Mouse (Mus musculus) CH12.LX (cell line): ENCODE results near the gene Trim33.

Experiments
- CHD2 ChIP-seq: IDR thresholded peaks from 2 replicates; pipeline ENCODE4 v1.6.1; 2011; ENCODE audit warnings: low read length, improper control_type of control experiment
- CTCF ChIP-seq, 2 experiments: IDR thresholded peaks in 1 of 2; conservative IDR thresholded peaks in 1 of 2; 2 replicates each; pipeline ENCODE4 v1.5.1; 2011 to 2012; ENCODE audit warnings: low read depth in 2 of 2, low read length in 2 of 2, improper control_type of control experiment in 1 of 2, inconsistent platforms in 1 of 2, mild to moderate bottlenecking in 1 of 2, moderate library complexity in 1 of 2
- EP300 ChIP-seq: IDR thresholded peaks from 2 replicates; pipeline ENCODE4 v1.6.1; 2011; ENCODE audit warnings: low read length, improper control_type of control experiment
- GABPA ChIP-seq: IDR thresholded peaks from 2 replicates; pipeline ENCODE4 v1.6.1; 2012; ENCODE audit warnings: low read depth, low read length, improper control_type of control experiment, inconsistent platforms; ENCODE audit not compliant: insufficient replicate concordance
- KAT2A ChIP-seq: IDR thresholded peaks from 2 replicates; pipeline ENCODE4 v1.6.1; 2012; ENCODE audit warnings: low read length, improper control_type of control experiment, inconsistent platforms; ENCODE audit not compliant: insufficient replicate concordance
- MXI1 ChIP-seq: IDR thresholded peaks from 2 replicates; pipeline ENCODE4 v1.6.1; 2011; ENCODE audit warnings: mild to moderate bottlenecking, low read depth, low read length, improper control_type of control experiment
- POLR2A ChIP-seq: IDR thresholded peaks from 2 replicates; pipeline ENCODE4 v1.6.1; 2011; ENCODE audit warnings: low read depth, mild to moderate bottlenecking, improper control_type of control experiment, low read length
- TBP ChIP-seq: conservative IDR thresholded peaks from 2 replicates; pipeline ENCODE4 v1.6.1; 2011; ENCODE audit warnings: low read depth, low read length, improper control_type of control experiment
- USF1 ChIP-seq: IDR thresholded peaks from 2 replicates; pipeline ENCODE4 v1.6.1; 2014; ENCODE audit warnings: low read depth, mild to moderate bottlenecking, inconsistent platforms, low read length, improper control_type of control experiment
- USF2 ChIP-seq: conservative IDR thresholded peaks from 2 replicates; pipeline ENCODE4 v1.6.1; 2011; ENCODE audit warnings: low read depth, low read length, improper control_type of control experiment
- ZKSCAN1 ChIP-seq: IDR thresholded peaks from 2 replicates; pipeline ENCODE4 v1.6.1; 2012; ENCODE audit warnings: low read depth, inconsistent platforms, low read length, improper control_type of control experiment, borderline replicate concordance
- ZMIZ1 ChIP-seq: IDR thresholded peaks from 2 replicates; pipeline ENCODE4 v1.6.1; 2012; ENCODE audit warnings: low read depth, mild to moderate bottlenecking, inconsistent platforms, low read length, improper control_type of control experiment

- TF ChIP-seq POLR2A: no peak
- TF ChIP-seq CTCF (conservative IDR thresholded peaks at IDR 0.05 in 1 of 2, IDR thresholded peaks at IDR 0.05 in 1 of 2; ENCODE audit: low read depth in 2 of 2, low read length in 2 of 2): no peak
- no peak for TF ChIP-seq KAT2A
- no peak for TF ChIP-seq USF1
- TF ChIP-seq ZMIZ1: no peak
- TF ChIP-seq USF2: no peak
- TF ChIP-seq EP300: no peak
- no peak for TF ChIP-seq GABPA
- TF ChIP-seq CHD2: no peak
- no peak for TF ChIP-seq ZKSCAN1
- TF ChIP-seq TBP: no peak
- no peak for TF ChIP-seq MXI1
Observed at GRCm38 (mm10) chr3:103405871-103406765, 127.0 kb downstream of the Trim33 start.
